ENCODE assay signal across 16 mouse cellular contexts in the genomic region with DNA sequence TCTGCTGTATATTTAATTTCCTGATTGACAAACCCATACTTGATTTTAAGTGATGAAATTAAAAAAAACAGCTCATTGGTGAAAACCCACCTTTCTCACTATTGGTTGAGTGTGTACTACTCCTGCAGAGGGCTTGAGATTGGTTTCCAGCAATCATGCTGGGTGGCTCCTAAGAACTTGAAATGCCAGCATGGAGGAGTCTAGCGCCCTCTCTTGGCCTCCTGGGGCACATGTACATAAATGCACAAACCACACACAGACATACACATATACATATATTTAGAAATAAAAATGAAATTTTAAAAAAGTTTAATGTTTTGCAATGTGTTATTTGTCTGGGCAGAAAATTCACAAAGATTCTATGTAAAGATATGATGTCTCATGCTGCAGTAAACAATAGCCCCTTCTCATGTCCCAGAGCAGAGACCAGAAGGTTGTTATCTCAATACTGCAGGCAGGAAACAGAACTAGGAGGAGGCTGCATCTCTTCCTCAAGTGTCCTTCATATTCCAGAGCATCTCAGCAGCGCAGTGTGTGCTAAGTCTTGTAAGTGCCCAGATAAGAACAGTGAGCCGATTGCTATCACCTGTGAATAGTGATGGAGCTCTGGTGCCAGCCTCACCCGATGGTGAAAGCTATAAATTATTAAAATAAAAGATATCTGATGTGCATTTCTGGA.
DNase-seq lines count a peak whose midpoint lies in the region; ATAC-seq and TF ChIP-seq lines count a peak whose summit lies in the region.
"Had no signal": no experiment of that assay in that cellular context is flagged by ENCODE, and none has a peak within 500 bp of the region (broad histone marks: within the 10 kb centered on the region; RNA-seq: fewer than 3 reads in every experiment).

No protein-coding gene starts in this region.

- H3K27ac ChIP-seq in forebrain, postnatal 0 days (ENCODE audit: low read depth, low read length) = no peak overlapping the region
- H3K27ac ChIP-seq in forebrain, embryonic 13.5 days = no peak overlapping the region
- H3K27ac ChIP-seq in lung, embryonic 15.5 days = peak overlapping the region; percentile 85; the same call in 1 of the 2 replicates
- H3K27ac ChIP-seq: forebrain, embryonic 10.5 days; heart, embryonic 13.5 days; limb, embryonic 10.5 days had no signal

- no peak overlapping the region for H3K4me2 ChIP-seq in forebrain, postnatal 0 days (ENCODE audit: low read depth)
- no peak overlapping the region for H3K4me2 ChIP-seq in forebrain, embryonic 13.5 days
- H3K4me2 ChIP-seq in lung, embryonic 15.5 days = no peak overlapping the region
- H3K4me2 ChIP-seq: heart, embryonic 13.5 days; midbrain, embryonic 11.5 days had no signal

- whole genome bisulfite sequencing in forebrain, postnatal 0 days = 86% methylated on average over 4 of the region's 4 CpGs
- 89% methylated on average over 4 of the region's 4 CpGs for WGBS in forebrain, embryonic 13.5 days
- WGBS in lung, embryonic 15.5 days = 40% methylated on average over 4 of the region's 4 CpGs
- 36% methylated on average over 4 of the region's 4 CpGs for WGBS in lung, adult 2 months

- H3K9ac ChIP-seq in forebrain, postnatal 0 days = no peak overlapping the region
- H3K9ac ChIP-seq in forebrain, embryonic 13.5 days = no peak overlapping the region
- H3K9ac ChIP-seq in lung, embryonic 15.5 days = no peak overlapping the region
- H3K9ac ChIP-seq: heart, embryonic 13.5 days had no signal

- ATAC-seq in forebrain, postnatal 0 days = no peak
- no peak for ATAC-seq in forebrain, embryonic 13.5 days
- no peak for ATAC-seq in lung, embryonic 15.5 days (ENCODE audit: borderline replicate concordance, extremely low read depth, low FRiP score, low TSS enrichment)
- peak; percentile 76 for ATAC-seq in G1E (ENCODE audit: extremely low read depth, insufficient number of reproducible peaks, low FRiP score, poor library complexity, severe bottlenecking)
- ATAC-seq in megakaryocyte progenitor cell, adult 5-6 weeks (replicated peaks; ENCODE audit: poor library complexity) = peak; percentile 38

- H3K4me1 ChIP-seq in forebrain, postnatal 0 days (ENCODE audit: insufficient read depth) = no peaks in the 10 kb centered on the region
- H3K4me1 ChIP-seq in forebrain, embryonic 13.5 days = no peaks in the 10 kb centered on the region
- peaks cover 14% of the 10 kb centered on the region for H3K4me1 ChIP-seq in lung, embryonic 15.5 days
- H3K4me1 ChIP-seq in lung, adult 2 months (ENCODE audit: control insufficient read depth, insufficient read depth, low read length) = peaks cover 4% of the 10 kb centered on the region; the same call in 1 of the 2 replicates
- H3K4me1 ChIP-seq in G1E (ENCODE audit: insufficient read depth, low read depth, low read length) = peaks cover 3% of the 10 kb centered on the region
- H3K4me1 ChIP-seq: forebrain, embryonic 10.5 days; heart, embryonic 13.5 days; limb, embryonic 10.5 days had no signal

- peak; percentile 12; the same call in 1 of the 2 replicates for TF ChIP-seq CTCF in forebrain, postnatal 0 days (IDR thresholded peaks at IDR 0.05; ENCODE audit: low read depth)
- TF ChIP-seq CTCF in lung, adult 2 months (IDR thresholded peaks at IDR 0.05; ENCODE audit: insufficient read depth, low read length) = no peak
- TF ChIP-seq CTCF in G1E (IDR thresholded peaks at IDR 0.05; ENCODE audit: low read depth, low read length) = no peak

- no peaks in the 10 kb centered on the region for H3K27me3 ChIP-seq in forebrain, postnatal 0 days (ENCODE audit: insufficient read depth, low read length)
- H3K27me3 ChIP-seq in forebrain, embryonic 13.5 days = no peaks in the 10 kb centered on the region
- no peaks in the 10 kb centered on the region for H3K27me3 ChIP-seq in lung, embryonic 15.5 days
- no peaks in the 10 kb centered on the region for H3K27me3 ChIP-seq in G1E (ENCODE audit: insufficient read depth, low read length)
- H3K27me3 ChIP-seq: heart, embryonic 13.5 days had no signal

- no peaks in the 10 kb centered on the region for H3K36me3 ChIP-seq in forebrain, postnatal 0 days (ENCODE audit: insufficient read depth)
- H3K36me3 ChIP-seq in forebrain, embryonic 13.5 days (ENCODE audit: poor library complexity, severe bottlenecking) = no peaks in the 10 kb centered on the region
- H3K36me3 ChIP-seq in lung, embryonic 15.5 days = no peaks in the 10 kb centered on the region
- no peaks in the 10 kb centered on the region for H3K36me3 ChIP-seq in G1E (replicated peaks)
- H3K36me3 ChIP-seq: forebrain, embryonic 10.5 days; heart, embryonic 13.5 days; limb, embryonic 10.5 days had no signal

- TF ChIP-seq POLR2A in lung, adult 2 months (IDR thresholded peaks at IDR 0.05; ENCODE audit: borderline replicate concordance, extremely low read depth, low read depth, low read length) = no peak

- H3K4me3 ChIP-seq in forebrain, postnatal 0 days (ENCODE audit: low read depth, low read length) = no peak overlapping the region
- no peak overlapping the region for H3K4me3 ChIP-seq in forebrain, embryonic 13.5 days
- no peak overlapping the region for H3K4me3 ChIP-seq in lung, embryonic 15.5 days
- no peak overlapping the region for H3K4me3 ChIP-seq in lung, adult 2 months (replicated peaks; ENCODE audit: extremely low read depth, low read depth, low read length)
- no peak overlapping the region for H3K4me3 ChIP-seq in G1E (ENCODE audit: low read depth, low read length)
- H3K4me3 ChIP-seq: forebrain, embryonic 10.5 days; heart, embryonic 13.5 days; limb, embryonic 10.5 days; myocyte had no signal

- no peak for DNase-seq in forebrain, postnatal 0 days
- DNase-seq in lung, adult 2 months = no peak
- DNase-seq in G1E (ENCODE audit: low spot score) (no peak), MN1 (ENCODE audit: low spot score) (no peak)
- DNase-seq in adrenal gland, postnatal 25 days = no peak
- DNase-seq: cerebellum, adult 18-20 months; gastrocnemius, postnatal 36 days; right cerebral cortex, adult 18-20 months had no signal

- H3K9me3 ChIP-seq in forebrain, postnatal 0 days (ENCODE audit: low read length) = no peaks in the 10 kb centered on the region
- H3K9me3 ChIP-seq in forebrain, embryonic 13.5 days (replicated peaks) = no peaks in the 10 kb centered on the region
- H3K9me3 ChIP-seq in lung, embryonic 15.5 days = no peaks in the 10 kb centered on the region
- H3K9me3 ChIP-seq in G1E (replicated peaks) = no peaks in the 10 kb centered on the region
- H3K9me3 ChIP-seq: forebrain, embryonic 10.5 days; heart, embryonic 13.5 days; limb, embryonic 10.5 days had no signal

Comparison
In these comparisons a context has a peak if more than half of its experiments do, and no peak if none do; other contexts are left out.
1. ATAC-seq: peak in G1E (single experiment) and megakaryocyte progenitor cell, adult 5-6 weeks (single experiment); none in forebrain, postnatal 0 days (single experiment), forebrain, embryonic 13.5 days (single experiment) and lung, embryonic 15.5 days (single experiment).